Mouse (Mus musculus) heart, embryonic 14.5 days (tissue): Measurements from ENCODE around the gene Maml3. TPM values are rescaled to one million over a fixed set of nuclear protein-coding genes. Genes with fewer than 3 reads are reported as not detected.

Source experiments
- ATAC-seq: fragments of 200-750 bp; cut with Nextera tagmentation; 2 replicates; pipeline ENCODE4 v1.8.0; 2017; ENCODE audit warnings: low read depth, moderate TSS enrichment; ENCODE audit not compliant: insufficient number of reproducible peaks, insufficient read depth, low FRiP score
- H3K27ac ChIP-seq, 2 experiments: fragments of 200-500 bp in 1 of 2; fragments of 300-500 bp in 1 of 2; sonication (generic) in 1 of 2; replicated peaks in 1 of 2; 2 replicates each; pipeline ENCODE4 v1.5.1; 2012 to 2014; ENCODE audit warnings: low read depth in 2 of 2, low read length in 2 of 2, control low read depth in 1 of 2, mild to moderate bottlenecking in 1 of 2, mixed read lengths in 1 of 2; ENCODE audit not compliant: control insufficient read depth in 1 of 2, insufficient read depth in 1 of 2
- H3K27me3 ChIP-seq: fragments of 300-500 bp; sonication (generic); 2 replicates; pipeline ENCODE4 v1.6.1; 2014; ENCODE audit warnings: mild to moderate bottlenecking, low read length, control low read depth; ENCODE audit not compliant: control insufficient read depth, insufficient read depth
- H3K36me3 ChIP-seq: fragments of 300-500 bp; sonication (generic); 2 replicates; pipeline ENCODE4 v1.6.1; 2014; ENCODE audit warnings: mild to moderate bottlenecking, control low read depth, low read length, mixed read lengths; ENCODE audit not compliant: control insufficient read depth, insufficient read depth
- H3K4me1 ChIP-seq, 2 experiments: fragments of 200-500 bp in 1 of 2; fragments of 300-500 bp in 1 of 2; sonication (generic) in 1 of 2; 2 replicates each; pipeline ENCODE4 v1.6.1; 2012 to 2014; ENCODE audit warnings: low read length in 2 of 2, control low read depth in 1 of 2, mixed read lengths in 1 of 2; ENCODE audit not compliant: control insufficient read depth in 2 of 2, insufficient read depth in 2 of 2
- H3K4me2 ChIP-seq: fragments of 300-500 bp; sonication (generic); 2 replicates; pipeline ENCODE4 v1.6.1; 2014; ENCODE audit warnings: mild to moderate bottlenecking, low read length
- H3K4me3 ChIP-seq, 2 experiments: fragments of 200-500 bp in 1 of 2; fragments of 300-500 bp in 1 of 2; sonication (generic) in 1 of 2; 2 replicates each; pipeline ENCODE4 v1.5.1; 2012 to 2014; ENCODE audit warnings: low read length in 2 of 2, mild to moderate bottlenecking in 2 of 2, control low read depth in 1 of 2, low read depth in 1 of 2, moderate library complexity in 1 of 2; ENCODE audit not compliant: control insufficient read depth in 1 of 2, insufficient read depth in 1 of 2
- H3K9ac ChIP-seq: fragments of 300-500 bp; sonication (generic); 2 replicates; pipeline ENCODE4 v1.6.1; 2014; ENCODE audit warnings: mild to moderate bottlenecking, low read length
- H3K9me3 ChIP-seq: fragments of 300-500 bp; sonication (generic); 2 replicates; pipeline ENCODE4 v1.6.1; 2016; ENCODE audit warnings: low read length, control low read depth; ENCODE audit not compliant: control insufficient read depth
- WGBS: fragments of 180-500 bp; shearing (Covaris S2); extraction: QIAGEN DNeasy Blood & Tissue Kit; methylation state at CpG from one replicate; pipeline ENCODE4 v1.1.7; 2014; 5-methylcytosine and 5-hydroxymethylcytosine counted together
- polyA plus RNA-seq: library from polyadenylated mRNA; unstranded; fragments of >200 nt; fragmentation: Nextera tagmentation; extraction: Ambion mirVana; gene quantifications from 2 replicates; pipeline ENCODE4 v1.2.1, GENCODE M21; 2014

Gene Maml3
- polyA plus RNA-seq, 1 experiment from 2014 or later: 2.9 TPM

DNA sequence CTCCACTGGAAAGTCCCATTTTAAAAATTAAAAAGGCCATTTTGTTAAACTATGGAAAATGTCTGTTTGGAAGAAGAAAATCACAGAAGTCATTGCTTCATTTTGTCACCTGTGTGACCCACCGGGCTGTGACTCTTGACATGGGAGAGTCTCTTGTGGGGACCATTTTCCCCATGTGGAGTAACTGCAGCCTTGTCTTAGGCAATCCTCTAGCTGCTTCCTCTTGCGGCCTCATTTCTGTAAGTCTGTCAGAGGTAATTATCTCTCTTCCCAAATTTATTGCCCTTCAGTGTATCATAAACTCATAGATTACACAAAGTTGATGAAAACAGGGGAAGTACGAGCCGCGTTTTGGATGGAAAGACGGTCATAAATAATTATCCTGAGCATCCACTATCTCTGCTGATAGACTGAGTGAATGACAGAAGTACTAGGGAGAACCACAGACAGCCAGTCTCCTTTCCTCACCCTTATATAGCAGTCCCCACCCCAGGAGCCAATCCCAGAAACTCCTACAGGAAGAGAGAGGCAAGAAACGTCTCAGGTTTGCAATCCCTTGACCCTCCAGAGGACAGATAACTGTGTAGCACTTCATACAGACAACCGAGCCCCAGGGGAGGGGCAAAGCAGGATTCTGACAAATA is 14.5 kb downstream of the Maml3 start:
- Histone ChIP-seq H3K9ac (no peak overlapping the region), H3K9me3 (no peaks in the 10 kb centered on the region), H3K4me1 (peaks cover 20 to 35% of the 10 kb centered on the region in 2 experiments), H3K27me3 (no peaks in the 10 kb centered on the region), H3K4me3 (no peak overlapping the region), H3K27ac (no peak overlapping the region), H3K4me2 (no peak overlapping the region; the same call in 1 of the 2 replicates), H3K36me3 (no peaks in the 10 kb centered on the region)
- ATAC-seq: no peak
- 26% methylated on average over 8 of the region's 8 CpGs for WGBS

DNA sequence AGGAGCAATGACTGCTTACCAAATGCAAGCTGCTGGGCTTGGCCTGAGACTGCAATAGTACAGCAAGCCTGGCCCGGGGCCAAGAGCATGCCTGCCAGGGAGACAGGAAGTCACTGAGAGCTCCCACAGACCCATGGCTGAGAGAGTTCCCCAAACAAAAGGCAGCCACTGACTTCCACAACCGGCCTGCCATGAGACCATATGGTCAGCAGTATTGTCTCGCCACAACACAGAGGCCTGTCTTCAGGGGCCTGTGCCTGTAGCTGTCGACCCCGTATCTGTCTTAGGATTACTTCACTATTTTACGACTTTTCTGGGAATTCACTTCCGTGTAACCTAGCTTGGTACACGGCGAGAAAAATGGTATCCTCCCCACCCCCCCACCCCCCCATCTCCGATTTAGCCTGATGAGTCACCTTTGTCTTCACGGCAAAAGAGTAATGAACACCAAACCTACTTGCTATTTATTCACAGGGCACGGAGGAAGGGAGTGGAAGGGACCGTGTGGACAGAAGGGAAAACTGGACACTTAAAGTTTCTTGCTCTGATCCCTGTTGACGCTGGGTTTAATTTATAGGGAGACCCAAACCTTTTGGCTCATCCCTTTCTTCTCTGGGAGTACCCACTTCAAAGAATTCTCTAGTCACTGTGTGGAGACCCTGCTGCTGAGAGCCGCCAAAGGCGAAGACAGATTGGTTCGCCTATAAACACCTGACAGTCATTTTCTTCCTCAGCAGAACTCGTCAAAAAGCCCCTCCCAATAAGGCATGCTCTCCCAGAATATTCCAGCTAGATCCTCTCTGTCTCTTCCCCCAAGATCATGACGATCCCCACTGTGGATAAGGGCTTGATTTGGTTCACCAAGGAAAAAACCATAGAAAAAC is 16.2 kb downstream of the Maml3 start:
- H3K36me3 ChIP-seq: no peaks in the 10 kb centered on the region
- WGBS: 15% methylated on average over 19 of the region's 19 CpGs

DNA sequence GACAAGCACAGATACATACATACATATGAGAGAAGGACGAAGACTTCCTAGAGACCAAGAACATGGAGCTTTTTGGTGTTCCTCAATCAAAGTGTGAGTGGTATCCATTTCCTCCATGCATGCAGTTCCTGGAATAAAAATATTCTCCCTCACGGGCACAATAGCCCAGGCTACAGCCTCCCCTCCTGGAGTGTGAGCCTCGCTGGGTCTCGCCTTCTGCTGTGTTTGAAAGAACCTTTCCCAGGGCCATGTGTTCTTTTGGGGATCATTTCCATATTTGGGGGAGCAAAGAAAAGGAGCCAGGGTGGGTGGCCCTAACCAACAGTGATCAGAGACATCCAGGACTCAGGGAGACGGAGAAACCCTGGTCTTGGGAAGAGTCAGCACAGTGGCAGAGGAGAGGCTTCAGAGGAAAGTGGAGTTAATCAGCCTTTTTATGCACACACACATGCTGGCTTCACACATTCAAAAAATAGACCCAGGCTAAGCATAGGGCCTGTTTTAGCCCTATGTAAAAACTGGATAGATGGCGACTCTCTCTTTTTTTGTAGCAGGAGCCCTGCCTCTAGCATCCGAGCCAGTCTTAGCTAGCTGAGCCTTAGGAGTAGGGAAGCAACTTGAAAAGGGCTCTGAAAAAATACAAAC is 17.1 kb downstream of the Maml3 start:
- H3K27ac ChIP-seq: peak overlapping the region; percentile 93 to 99
- H3K4me3 ChIP-seq: no peak overlapping the region
- 74% methylated on average over 7 of the region's 7 CpGs for WGBS
- peak overlapping the region; percentile 64 for H3K4me2 ChIP-seq
- H3K9me3 ChIP-seq: no peaks in the 10 kb centered on the region
- H3K36me3 ChIP-seq: no peaks in the 10 kb centered on the region
- peaks cover 20 to 35% of the 10 kb centered on the region in 2 experiments for H3K4me1 ChIP-seq
- no peaks in the 10 kb centered on the region for H3K27me3 ChIP-seq
- peak overlapping the region; percentile 66 for H3K9ac ChIP-seq
- no peak for ATAC-seq

More for the DNA sequence above, 16.2 kb downstream of the Maml3 start:
- peak overlapping the region; percentile 93 to 99 for H3K27ac ChIP-seq
- peak overlapping the region; percentile 66 for H3K9ac ChIP-seq
- peaks cover 20 to 35% of the 10 kb centered on the region in 2 experiments for H3K4me1 ChIP-seq
- H3K27me3 ChIP-seq: no peaks in the 10 kb centered on the region
- H3K4me2 ChIP-seq: peak overlapping the region; percentile 64
- peak overlapping the region; percentile 19 to 30; a peak in 2 of 4 replicates for H3K4me3 ChIP-seq
- ATAC-seq: peak; percentile 88
- H3K9me3 ChIP-seq: no peaks in the 10 kb centered on the region

DNA sequence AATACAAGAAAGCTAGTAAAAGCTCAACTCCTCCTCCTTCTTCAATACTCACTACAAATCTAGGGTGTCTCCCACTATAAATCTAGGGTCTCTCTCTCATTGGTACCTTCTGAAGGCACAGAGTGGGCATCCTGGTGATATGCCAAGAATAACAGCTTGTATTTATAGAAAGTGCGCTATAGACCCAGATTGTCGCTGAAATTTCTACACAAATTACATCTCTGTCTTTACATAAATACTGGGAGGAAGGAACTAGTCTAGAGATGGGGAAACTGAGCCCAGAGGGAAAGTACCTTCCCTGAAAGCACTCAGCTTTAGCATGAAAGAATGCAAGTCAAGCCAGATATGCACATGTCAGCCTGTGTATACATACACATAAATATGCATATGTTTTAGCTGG is 26.1 kb downstream of the Maml3 start:
- Histone ChIP-seq H3K36me3 (no peaks in the 10 kb centered on the region), H3K4me3 (no peak overlapping the region), H3K9ac (no peak overlapping the region), H3K27me3 (no peaks in the 10 kb centered on the region), H3K4me1 (peaks cover 2 to 6% of the 10 kb centered on the region in 2 experiments; a peak in 1 of 4 replicates), H3K4me2 (no peak overlapping the region), H3K9me3 (no peaks in the 10 kb centered on the region), H3K27ac (no peak overlapping the region)
- WGBS: 81% methylated on average over 2 of the region's 2 CpGs
- no peak for ATAC-seq

DNA sequence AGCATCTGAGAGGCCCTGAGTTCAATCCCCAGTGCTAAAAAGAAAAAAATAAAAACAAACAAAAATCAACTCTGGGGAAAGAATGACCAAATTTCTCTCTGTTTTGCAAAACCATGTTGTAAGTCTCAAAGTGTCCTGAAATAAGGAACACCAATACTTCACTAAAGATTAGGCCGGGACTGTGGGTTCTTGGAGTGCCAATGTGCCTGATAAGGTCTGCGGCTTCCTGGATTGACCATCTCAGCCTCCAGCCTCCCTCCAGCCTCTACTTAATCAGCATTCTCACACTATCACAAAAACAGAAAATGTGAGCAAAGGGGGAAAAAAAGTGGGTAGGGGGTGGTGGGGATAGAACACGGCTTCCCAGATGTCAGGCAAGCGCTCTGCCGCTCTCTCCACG is 30.9 kb downstream of the Maml3 start:
- Histone ChIP-seq H3K9me3 (no peaks in the 10 kb centered on the region), H3K4me1 (peaks cover 8 to 25% of the 10 kb centered on the region in 2 experiments), H3K27ac (no peak overlapping the region), H3K4me2 (no peak overlapping the region), H3K4me3 (no peak overlapping the region), H3K27me3 (no peaks in the 10 kb centered on the region), H3K36me3 (no peaks in the 10 kb centered on the region), H3K9ac (no peak overlapping the region)
- WGBS: 63% methylated on average over 6 of the region's 6 CpGs
- no peak for ATAC-seq

DNA sequence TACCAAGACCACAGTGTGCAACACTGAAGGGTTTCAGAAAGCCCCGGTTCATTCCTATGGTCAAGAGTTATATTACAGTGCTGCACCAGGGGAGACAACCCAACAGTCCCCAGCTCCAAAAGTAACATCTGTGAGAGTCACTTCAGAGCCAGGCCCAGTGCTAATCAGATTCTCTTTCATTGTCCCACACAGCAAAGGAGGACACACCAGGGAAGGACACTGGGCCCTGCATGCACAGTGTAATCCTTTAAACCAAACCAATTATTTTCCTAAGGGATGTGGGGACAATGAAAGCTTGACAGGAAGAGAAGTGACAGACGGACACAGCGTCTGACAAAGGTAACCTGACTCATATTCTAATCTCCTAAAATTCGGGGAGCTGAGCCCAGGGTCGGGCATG is 32.9 kb downstream of the Maml3 start:
- Histone ChIP-seq H3K4me1 (peaks cover 10 to 29% of the 10 kb centered on the region in 2 experiments), H3K36me3 (no peaks in the 10 kb centered on the region), H3K9me3 (no peaks in the 10 kb centered on the region), H3K27me3 (no peaks in the 10 kb centered on the region), H3K27ac (no peak overlapping the region), H3K4me3 (no peak overlapping the region), H3K4me2 (0 out of 2 replicates have a peak overlapping the region, but pooled peaks have one; percentile 4), H3K9ac (0 out of 2 replicates have a peak overlapping the region, but pooled peaks have one; percentile 3)
- no peak for ATAC-seq
- 44% methylated on average over 5 of the region's 5 CpGs for WGBS

DNA sequence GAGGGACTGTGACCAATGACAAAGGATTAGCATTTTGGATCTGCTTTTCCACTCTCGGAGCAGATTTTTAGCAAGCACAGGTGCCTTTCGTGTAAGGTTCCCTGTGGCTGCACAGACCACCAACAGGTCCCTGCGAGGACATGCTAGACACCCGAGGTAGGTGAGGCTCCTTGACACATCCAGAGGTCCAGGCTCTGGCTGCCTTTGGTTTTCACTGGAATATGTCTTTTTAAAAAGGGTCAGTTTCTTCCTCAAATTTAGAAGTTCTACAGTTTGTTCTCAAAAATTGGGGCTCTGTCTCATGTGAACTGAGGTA is 34.8 kb downstream of the Maml3 start:
- Histone ChIP-seq H3K4me1 (peaks cover 16 to 42% of the 10 kb centered on the region in 2 experiments), H3K27ac (peak overlapping the region; percentile 34 to 48; a peak in 3 of 4 replicates)
- 15% methylated on average over 4 of the region's 4 CpGs for WGBS

More for the DNA sequence above, 34.8 kb downstream of the Maml3 start:
- Histone ChIP-seq H3K9ac (peak overlapping the region; percentile 77), H3K27me3 (no peaks in the 10 kb centered on the region), H3K9me3 (no peaks in the 10 kb centered on the region), H3K36me3 (no peaks in the 10 kb centered on the region), H3K4me3 (peak overlapping the region; percentile 43 to 64), H3K4me2 (peak overlapping the region; percentile 79)
- ATAC-seq: no peak
